Mouse (Mus musculus): ENCODE results near the gene Ppp6r3.

DNA sequence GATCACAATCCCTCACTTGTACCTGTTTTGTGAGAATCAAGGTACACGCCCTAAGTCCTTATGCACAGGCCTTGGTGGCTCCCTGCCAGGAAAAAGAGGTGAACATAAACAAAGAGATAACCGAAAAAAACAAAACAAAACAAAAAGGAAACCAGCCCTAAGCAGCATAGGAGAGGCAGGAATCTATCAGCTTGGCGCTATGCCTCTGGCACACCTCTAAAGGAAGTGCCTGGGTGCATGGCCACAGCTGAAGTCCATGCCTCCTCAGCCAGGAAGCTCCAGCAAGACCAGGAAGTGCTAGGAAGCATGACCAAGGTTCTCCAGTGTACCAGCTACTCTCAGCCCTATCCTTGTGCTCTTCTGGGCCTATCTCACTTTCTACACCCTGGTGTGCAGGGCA, 126.3 kb downstream of the Ppp6r3 start:
- TF ChIP-seq CTCF (IDR thresholded peaks at IDR 0.05; ENCODE audit: low read depth) (no peak), EP300 (IDR thresholded peaks at IDR 0.05; ENCODE audit: low read depth) (no peak)

All from heart, postnatal 0 days (tissue).